Mouse (Mus musculus) frontal cortex, adult 2 months (tissue): ENCODE measurements at regions not wholly inside any gene's neighbourhood (a gene's known extent, or its start where the extent isn't known, plus 50 kb on each side); places are given as distances from the start of the nearest gene placed in this dataset.

ENCODE experiments used
- DNase-seq, 2 experiments: peaks; one replicate each; pipeline ENCODE4 v3.0.0; 2022; ENCODE audit warnings: low spot score in 1 of 2; ENCODE audit errors: extremely low spot score in 1 of 2

DNA sequence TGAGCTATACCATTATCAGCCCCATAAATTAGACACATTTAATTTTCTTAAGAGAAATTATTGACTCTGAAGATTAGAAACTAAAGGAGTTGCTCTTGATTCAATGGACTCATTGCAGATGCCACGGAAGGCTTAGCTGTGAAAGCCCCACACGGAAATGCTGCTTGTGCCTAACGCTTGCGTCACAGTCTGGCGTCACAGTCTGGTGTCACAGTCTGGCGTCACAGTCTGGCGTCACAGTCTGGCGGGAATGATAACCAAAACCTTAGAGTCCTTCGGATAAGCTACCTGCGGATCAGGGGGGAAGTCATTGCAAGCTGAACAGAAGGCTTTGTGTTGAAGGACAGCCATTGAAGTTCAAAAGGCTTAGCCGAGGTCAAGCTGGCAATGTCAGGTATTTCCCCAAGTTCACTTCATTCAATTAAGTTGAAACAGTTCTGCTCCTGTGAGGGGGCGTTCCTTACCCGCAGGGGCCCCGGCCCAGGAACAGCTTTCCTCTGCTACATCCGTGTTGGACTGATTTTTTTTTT lies 2246.7 kb downstream of the 4930444P10Rik start:
- no peak for DNase-seq

GRCm38 (mm10) chr1:13840309-13840622 lies 2252.9 kb downstream of the 4930444P10Rik start:
- DNase-seq: no peak

DNA sequence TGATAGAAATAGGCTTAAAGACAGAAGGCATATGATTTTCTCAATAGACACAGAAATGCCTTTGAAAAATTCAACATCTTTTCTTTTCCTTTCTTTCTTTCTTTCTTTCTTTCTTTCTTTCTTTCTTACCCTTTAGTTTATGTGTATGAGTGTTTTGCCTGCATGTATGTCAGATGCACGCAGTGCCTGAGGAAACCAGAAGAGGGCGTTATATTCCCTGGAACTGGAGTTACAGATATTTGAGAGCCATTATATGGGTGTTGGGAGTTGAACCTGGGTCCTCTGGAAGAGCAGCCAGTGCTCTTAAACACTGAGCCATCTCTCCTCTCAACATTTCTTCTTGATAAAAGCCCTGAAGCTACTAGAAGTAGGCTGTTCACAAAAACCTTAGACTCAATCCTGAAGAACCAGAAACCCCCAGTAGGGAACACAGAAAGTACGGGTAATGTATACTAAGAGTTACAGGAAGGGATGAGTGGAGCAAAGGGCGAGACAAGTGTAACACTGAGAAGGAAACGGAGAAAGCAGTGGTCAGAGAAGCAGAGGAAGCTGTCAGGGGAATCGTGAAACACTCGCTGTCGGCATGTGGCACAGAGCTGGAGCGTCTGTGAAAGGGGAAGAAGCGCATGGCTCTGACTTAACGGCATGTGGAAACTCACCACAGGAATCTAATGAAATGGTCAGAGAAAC lies 2253.4 kb downstream of the 4930444P10Rik start:
- no peak for DNase-seq

- DNase-seq: no peak
Measured at GRCm38 (mm10) chr1:13834860-13835840, 2258.0 kb downstream of the 4930444P10Rik start.

GRCm38 (mm10) chr1:13807786-13808185 lies 2285.3 kb downstream of the 4930444P10Rik start:
- DNase-seq: no peak

DNA sequence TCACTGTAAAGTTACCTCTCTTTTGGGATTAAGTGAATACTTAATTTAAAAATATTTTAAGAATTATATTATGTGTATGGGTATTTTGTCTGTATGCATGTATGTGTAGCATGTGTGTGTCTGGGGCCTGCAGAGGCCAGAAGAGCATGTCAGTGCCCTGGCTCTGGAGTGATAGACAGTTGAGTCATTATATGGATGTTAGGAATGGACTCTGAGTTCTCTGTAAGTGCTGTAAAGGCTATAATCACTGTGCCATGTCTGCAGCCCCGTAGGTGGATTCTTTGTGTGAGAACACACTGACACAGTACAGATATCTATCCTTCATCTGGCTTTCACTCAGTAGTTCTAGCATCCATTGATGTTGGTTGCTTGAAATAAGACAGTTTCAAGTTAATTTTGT lies 2292.7 kb downstream of the 4930444P10Rik start:
- DNase-seq: no peak

DNA sequence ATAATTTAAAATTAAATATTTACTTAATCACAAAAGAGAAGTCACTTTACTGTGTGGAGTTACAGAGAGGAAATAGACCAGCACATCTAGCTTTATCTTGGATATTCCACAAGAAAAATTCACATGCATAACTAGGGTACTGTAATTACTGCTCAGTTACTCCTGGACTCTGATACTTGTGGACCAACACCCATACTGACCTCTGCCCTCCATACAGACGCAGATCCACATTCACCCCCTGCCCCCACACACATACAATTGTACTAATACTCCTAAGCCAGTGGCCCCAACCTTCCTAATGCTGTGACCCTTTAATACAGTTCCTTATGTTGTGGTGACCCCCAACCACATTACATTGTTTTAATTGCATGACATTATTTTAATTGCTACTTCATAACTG lies 2294.3 kb downstream of the 4930444P10Rik start:
- DNase-seq: no peak

GRCm38 (mm10) chr1:13795196-13795595 lies 2297.9 kb downstream of the 4930444P10Rik start:
- DNase-seq: no peak

GRCm38 (mm10) chr1:13789318-13790085 lies 2303.6 kb downstream of the 4930444P10Rik start:
- peak; percentile 38 to 89 for DNase-seq

DNA sequence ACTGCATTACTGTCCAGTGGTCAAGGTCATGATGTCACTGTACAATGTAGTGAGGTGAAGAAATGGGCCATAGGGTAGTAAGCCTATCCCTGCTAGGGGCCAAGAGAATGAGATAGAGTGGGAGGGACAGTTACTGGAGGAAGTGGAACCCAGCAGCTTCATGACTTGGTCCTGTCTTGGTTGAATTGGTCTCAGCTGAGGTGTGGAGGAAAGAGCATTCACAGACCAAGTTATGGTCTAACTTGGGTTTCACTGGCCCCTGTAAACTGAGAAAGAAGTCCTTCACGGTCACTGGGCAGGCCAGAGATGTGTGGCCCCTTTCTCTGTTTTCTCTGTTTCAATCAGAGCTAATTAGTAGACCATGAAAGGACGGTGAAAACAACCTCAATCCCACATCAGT lies 2306.1 kb downstream of the 4930444P10Rik start:
- DNase-seq: no peak

DNA sequence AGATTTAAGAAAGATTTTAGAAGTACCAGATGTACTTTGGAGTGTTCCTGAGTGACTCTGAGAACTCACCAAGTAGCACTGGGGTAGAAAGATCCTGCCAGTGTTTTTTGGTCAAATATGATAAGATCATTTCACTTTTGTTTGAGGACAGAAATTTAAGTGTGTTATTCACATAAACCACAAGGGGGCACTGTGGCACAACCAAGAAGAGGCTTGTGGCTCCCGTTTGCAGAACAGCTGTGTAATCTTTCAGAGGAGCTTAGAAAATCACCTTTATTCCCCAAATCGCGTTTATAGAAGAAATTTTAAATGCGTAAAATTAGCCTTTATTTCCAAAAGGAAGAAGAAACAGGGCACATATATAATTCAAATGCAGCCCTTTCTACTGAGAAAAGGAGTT lies 2308.7 kb downstream of the 4930444P10Rik start:
- DNase-seq: peak in 1 of 2 experiments; percentile 79

GRCm38 (mm10) chr1:13782633-13783032 lies 2310.5 kb downstream of the 4930444P10Rik start:
- DNase-seq: no peak

- DNase-seq: no peak
Measured at GRCm38 (mm10) chr1:13772106-13772505, 2321.0 kb downstream of the 4930444P10Rik start.

DNA sequence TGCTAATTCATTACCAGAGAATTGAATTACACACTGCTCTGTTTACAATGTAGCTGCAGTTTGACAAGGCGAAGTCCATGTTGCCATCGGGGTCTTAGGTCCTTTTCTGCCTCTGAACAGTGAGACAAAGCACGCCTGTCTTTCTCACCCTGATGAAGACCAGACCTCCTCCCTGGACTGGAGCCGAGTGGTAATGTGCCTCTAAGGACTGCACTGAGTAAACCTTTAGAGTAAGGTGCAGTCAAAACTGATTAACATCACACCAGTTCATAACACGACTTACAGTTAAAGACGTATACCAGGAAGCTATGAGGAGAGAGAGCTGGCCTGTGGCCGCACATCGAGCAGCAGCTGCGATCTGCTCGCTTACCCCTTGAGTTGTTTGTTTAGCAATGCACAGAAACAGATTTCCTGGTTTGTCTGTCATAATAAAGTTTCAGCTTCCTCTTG lies 2322.1 kb downstream of the 4930444P10Rik start:
- DNase-seq: no peak

- DNase-seq: peak; percentile 44 to 55
Measured at GRCm38 (mm10) chr1:13752479-13752878, 2338.6 kb downstream of the A830018L16Rik start.

GRCm38 (mm10) chr1:13751381-13751780 lies 2337.5 kb downstream of the A830018L16Rik start:
- no peak for DNase-seq
